Mouse (Mus musculus): Measurements from ENCODE around the gene Pnma1. TPM values are rescaled to one million over a fixed set of nuclear protein-coding genes. Genes with fewer than 3 reads are reported as not detected.

Gene Pnma1
- 1 to 10 TPM; 7.0 to 8.5 TPM for total RNA-seq (2021)

GRCm38 (mm10) chr12:84147954-84148621 lies at the start of gene Pnma1:
Gene Pnma1, minus strand, starts transcription at chr12:84148489.
- intact Hi-C loops (cut with DNase I): no loop called here
- DNase-seq (ENCODE audit: extremely low spot score in 1 of 2, low spot score in 2 of 2): peak; percentile 85 to 91

DNA sequence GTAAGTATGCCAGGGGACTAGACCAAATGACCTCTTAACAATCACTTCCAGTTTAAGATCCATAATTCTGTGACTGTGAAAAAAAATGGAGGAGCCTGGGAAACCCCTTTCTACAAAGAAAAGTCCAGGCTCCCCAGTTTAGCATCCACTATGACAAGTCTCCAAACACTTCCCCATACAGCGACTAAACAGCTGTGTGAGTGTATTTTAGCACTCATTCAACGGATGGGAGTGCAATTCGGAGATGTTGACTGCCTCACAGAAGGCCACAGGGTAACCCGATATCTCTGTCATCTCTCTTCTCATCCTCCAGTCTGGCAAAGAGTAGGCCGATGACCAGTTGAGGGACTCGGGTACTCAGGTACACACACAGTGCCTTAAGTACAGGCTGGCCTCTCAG lies 46.9 kb upstream of the Pnma1 start:
- no peak for DNase-seq (ENCODE audit: extremely low spot score in 1 of 2, low spot score in 2 of 2)
- intact Hi-C loops (cut with DNase I): no loop called here

DNA sequence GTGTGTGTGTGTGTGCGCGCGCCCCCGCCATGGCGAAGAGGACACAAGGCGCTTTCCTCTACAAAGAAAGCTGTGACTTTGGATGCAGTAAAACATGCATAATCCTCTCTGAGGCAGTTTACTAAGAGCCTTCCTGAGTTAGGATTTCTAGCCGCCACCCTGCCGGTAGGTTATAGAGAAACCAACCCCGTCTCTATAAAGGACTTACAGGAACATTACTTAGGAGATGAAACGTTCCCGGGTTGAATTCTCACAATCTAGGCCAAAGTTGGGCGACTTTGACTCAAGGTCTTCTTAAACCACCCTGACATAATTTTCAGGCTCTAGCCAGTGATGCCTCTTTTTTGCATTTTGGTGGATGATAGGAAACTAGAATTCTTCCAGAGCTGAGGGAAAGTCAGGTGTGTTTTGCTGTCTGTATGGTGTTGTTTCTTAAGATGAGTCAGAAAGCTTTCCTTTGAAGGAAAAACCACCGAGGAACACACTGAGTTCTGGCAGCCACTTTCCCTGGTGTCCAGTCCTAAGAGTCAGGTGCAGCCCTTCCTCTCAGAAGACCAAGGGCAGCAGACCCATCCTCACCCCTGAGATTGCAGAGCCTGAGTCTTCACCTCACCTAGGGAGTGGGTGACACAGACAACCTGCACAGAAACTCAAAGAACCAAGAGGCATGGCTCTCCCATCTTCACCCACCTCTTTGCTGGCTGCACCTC lies 46.3 kb upstream of the Pnma1 start:
- no peak for DNase-seq (ENCODE audit: extremely low spot score in 1 of 2, low spot score in 2 of 2)
- intact Hi-C loops (cut with DNase I): no loop called here

DNA sequence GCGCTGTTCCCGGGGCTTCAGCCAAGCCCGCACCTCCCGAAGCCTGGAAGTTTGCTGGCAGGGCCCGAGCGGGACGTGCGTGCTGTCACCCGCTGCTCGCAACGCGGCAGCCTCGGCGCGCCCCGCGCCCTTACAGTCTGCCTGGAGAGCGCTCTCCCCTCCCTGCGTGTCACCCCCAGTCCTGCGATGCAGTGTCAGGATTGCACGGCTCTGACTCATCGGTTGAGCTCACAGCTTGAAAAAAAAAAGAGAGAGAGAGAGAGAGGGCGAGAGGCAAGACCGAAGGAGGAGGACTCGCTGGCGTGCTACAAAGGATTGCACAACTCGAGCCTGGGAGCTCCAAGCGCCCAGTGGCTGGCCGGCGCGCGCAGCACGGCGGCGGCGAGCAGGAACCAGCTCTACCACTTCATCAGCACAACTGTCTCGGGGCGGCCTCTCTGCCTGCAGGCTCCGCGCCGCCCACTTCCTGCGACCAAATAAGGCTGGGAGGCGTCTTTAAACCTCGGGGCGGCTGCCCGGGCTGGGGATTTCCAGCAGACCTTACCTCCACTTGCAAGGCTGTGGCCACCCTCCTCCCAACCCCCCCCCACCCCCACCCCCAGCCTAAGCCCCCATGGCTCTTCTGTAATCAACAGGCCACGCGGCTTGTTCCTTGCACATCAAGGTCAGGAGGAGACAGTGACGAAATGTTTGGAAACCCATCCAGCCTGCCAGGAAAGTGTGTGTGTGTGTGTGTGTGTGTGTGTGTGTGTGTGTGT lies 45.5 kb upstream of the Pnma1 start:
- DNase-seq (ENCODE audit: extremely low spot score in 1 of 2, low spot score in 2 of 2): peak; percentile 88 to 95
- intact Hi-C loops (cut with DNase I): no loop called here

DNA sequence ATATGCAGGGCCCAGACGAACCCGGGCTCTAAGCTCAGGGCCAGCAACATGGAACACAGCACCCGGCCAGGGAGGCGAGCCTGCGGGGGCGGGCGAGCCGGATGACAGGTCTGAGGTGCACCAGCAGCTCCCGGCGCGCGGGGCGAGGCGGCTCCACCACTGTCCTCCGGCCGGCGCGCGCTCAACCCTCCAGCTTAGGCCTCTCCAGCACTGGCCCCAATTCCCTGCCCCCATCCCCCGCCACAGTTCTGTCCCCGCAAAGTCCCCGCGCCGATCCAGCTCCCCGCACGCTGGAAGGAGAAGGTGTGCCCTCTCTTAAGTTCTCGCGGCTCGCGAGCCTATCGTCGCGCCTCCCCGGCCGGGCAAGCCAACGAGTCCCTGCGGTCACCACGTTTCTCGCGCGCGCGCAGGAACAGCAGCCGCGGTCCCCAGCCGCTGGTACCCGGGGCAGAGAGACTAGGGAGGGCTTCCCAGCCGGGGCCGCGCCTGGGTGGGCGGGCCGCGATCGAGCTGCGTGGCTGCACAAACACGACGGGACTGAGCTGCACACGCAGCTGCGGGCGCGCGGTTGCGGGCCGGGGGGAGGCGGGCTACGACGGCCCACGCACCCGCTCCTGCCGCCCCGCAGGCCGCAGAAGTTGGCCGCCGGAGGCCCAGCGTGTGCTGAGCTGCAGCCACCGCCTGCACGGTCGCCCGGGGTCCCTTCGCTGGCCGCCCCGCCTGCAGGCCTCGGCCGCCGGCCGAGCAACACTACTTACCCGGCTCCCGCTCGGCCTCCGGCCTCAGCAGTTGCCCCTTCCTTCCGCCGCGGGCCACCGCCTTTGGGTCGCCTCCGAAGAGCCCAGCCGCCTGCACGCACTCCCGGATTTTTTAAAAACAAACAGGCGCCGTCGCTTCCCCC lies 44.7 kb upstream of the Pnma1 start:
- peak in 1 of 2 experiments; percentile 90 for DNase-seq (ENCODE audit: extremely low spot score in 1 of 2, low spot score in 2 of 2)
- intact Hi-C loops (cut with DNase I): no loop called here

GRCm38 (mm10) chr12:84192280-84192679 lies 44.0 kb upstream of the Pnma1 start:
- intact Hi-C loops (cut with DNase I): no loop called here
- DNase-seq (ENCODE audit: extremely low spot score in 1 of 2, low spot score in 2 of 2): no peak

DNA sequence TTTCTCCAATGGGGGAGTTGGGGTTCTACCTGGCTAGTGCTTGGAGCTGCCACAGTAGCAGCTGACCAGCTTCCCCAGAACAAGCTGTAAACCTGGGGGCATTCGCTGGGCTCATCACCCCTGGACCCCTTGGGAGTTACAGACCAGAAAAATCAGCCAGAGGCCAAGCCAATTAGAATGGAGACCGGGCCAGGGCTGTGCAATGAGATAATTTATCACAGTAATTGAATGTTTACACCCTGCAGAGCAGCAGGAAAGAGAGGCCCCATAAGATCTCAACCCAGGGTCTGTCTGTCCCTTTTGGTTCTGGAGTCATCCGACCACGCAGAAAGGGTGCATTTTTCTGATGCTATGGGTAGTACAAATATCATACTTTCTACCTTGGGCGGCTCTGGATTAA lies 43.5 kb upstream of the Pnma1 start:
- intact Hi-C loops (cut with DNase I): no loop called here
- no peak for DNase-seq (ENCODE audit: extremely low spot score in 1 of 2, low spot score in 2 of 2)

GRCm38 (mm10) chr12:84191190-84191589 lies 42.9 kb upstream of the Pnma1 start:
- intact Hi-C loops (cut with DNase I): no loop called here
- DNase-seq (ENCODE audit: extremely low spot score in 1 of 2, low spot score in 2 of 2): no peak

- intact Hi-C loops (cut with DNase I): no loop called here
- DNase-seq (ENCODE audit: extremely low spot score in 1 of 2, low spot score in 2 of 2): no peak
These were observed 42.0 kb upstream of the Pnma1 start for GRCm38 (mm10) chr12:84190151-84190820.

- intact Hi-C loops (cut with DNase I): loop anchor here (2.0 kb wide), 1 partner anchor 32 kb away; no protein-coding TSS in a partner anchor
- no peak for DNase-seq (ENCODE audit: extremely low spot score in 1 of 2, low spot score in 2 of 2)
These were observed 40.7 kb upstream of the Pnma1 start for GRCm38 (mm10) chr12:84188881-84189444.

DNA sequence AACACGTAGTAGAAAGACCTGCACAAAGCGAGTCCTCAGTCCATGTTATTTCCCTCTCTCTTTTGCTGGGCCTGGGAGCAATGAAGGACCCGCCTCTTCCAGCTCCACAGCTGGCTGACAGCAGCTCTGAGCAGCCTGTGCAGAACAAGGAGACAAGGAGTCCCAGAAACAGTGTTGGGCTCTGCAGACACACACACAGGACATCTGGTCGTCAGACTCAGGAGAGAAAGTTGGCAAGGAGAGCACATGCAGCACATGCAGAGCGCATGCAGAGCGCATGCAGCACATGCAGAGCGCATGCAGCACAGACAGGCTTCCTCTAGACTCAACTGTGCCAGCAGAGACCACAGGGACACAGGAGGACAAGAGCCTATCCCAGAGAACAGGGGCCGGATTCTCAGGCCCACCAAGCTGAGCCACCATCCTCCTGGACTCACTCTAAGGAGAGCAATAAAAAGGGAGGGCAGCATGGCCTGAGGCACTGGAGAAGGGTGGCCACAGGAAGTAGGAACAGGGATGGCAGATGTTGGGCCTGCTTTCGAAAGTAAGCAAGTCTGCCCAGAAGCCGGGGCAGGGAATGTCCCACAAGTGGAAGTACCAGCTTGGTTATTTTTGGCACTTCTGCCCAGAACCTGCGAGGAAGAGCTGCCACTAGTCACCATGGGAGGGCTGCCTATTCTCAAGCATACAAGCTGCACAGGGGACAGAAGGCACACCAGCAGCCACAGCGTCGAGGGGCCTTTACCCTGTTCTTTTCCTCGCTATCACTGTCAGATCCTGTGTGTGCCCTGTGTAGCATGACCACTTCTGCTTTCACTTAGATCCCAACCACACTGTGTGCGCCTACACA lies 39.7 kb upstream of the Pnma1 start:
- peak in 1 of 2 experiments; percentile 42 for DNase-seq (ENCODE audit: extremely low spot score in 1 of 2, low spot score in 2 of 2)
- intact Hi-C loops (cut with DNase I): loop anchor here (2.0 kb wide), 1 partner anchor 33 kb away; no protein-coding TSS in a partner anchor

DNA sequence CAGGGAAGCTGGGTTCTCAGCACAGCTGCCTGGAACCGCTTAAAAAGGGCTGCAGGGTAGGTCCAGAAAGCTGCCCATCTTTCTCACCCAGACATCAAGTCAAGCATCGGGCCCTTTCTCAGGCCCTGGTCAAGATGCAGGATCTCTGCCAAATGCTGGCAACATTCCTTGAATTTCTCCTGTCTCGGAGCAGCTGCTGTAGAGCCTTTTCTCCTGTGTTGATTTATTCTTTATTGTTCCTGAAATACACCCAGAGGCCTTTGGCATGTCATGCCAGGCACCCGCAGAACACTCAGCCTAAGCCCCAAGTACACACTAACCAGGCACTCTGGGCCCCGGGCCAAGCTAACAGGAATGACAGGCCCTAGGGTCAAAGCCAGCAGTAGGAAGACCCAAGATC lies 38.7 kb upstream of the Pnma1 start:
- peak in 1 of 2 experiments; percentile 52 for DNase-seq (ENCODE audit: extremely low spot score in 1 of 2, low spot score in 2 of 2)
- intact Hi-C loops (cut with DNase I): no loop called here

DNA sequence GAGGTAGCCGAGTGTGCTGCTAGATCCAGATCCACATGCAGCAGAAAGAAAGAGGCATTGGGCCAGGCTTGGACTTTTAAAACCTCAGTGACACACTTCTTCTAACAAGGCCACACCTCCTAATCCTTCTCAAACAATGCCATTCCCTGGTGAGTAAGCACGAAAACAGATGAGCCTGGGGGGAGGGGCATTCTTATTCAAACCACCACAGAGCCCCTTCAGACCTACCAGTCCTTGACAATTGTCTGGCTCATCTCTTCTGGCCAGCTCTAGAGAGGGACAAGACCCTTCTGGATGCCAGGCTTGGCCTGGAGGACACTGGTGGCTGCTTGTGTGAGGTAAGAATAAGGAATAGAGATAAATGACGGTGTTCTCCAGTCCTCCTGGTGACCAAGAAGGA lies 38.2 kb upstream of the Pnma1 start:
- intact Hi-C loops (cut with DNase I): no loop called here

DNA sequence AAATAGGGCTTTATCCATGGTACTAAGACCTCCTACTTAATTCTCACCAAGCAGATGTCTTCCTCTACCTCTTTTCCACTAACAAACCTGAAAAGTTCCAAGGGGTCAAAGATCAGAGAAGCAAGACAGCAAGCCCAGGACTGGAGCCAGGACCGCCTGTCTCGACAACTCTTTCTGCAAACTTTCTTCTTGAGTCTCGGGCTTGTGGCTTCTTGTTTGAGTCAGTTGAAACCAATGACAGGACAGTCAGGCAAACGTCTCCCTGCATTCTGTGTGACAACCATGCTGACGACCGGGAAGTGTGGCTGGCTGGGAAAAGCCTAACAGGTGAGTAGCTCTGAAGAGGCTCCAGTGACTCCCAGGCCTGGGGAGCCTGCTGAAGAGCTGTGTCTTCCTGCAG lies 37.3 kb upstream of the Pnma1 start:
- intact Hi-C loops (cut with DNase I): no loop called here
- no peak for DNase-seq (ENCODE audit: extremely low spot score in 1 of 2, low spot score in 2 of 2)

More for the DNA sequence above, 38.2 kb upstream of the Pnma1 start:
- no peak for DNase-seq (ENCODE audit: extremely low spot score in 1 of 2, low spot score in 2 of 2)

DNA sequence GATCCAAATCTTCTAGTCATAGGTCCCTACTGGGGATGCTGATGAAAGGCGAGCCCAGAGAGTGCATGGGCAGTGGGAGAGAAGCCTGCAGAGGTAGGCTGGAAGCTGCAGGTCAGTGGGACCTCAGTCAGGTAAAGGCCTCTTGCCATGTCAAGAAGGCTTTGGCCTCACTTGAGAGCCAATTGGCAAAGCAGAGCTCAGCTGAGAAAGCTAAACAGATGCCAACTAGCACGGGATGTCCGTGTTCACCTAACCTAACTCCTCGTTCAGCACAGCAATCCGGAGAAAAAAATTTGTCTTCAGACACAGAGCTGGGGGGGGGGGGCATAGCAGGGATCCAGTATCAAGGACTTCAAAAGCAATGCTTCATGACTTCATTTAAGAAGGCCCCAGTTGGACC lies 36.7 kb upstream of the Pnma1 start:
- DNase-seq (ENCODE audit: extremely low spot score in 1 of 2, low spot score in 2 of 2): no peak
- intact Hi-C loops (cut with DNase I): no loop called here

DNA sequence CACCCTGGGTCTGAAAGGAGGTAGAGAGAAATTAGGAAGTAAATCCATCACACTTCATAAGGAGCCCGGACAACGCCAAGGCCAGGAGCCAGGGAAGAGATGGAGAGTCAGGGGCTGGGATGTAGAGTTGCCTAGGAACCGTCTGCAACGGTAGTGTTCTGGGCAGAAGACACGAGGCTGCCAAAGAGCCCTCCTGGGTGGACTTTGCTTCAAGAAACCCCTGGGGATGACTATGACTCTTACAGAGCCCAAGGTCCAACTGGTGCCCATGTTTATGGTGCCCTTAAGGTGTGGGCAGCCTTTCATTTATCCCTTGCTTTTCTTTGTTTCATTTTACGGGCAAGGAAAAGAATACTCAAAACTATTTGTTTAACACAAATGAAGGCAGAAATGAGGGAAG lies 33.7 kb upstream of the Pnma1 start:
- intact Hi-C loops (cut with DNase I): no loop called here
- no peak for DNase-seq (ENCODE audit: extremely low spot score in 1 of 2, low spot score in 2 of 2)

Data from left cerebral cortex, postnatal 10 days (tissue).